Mouse (Mus musculus): ENCODE data around the gene 1700001K19Rik.

DNA sequence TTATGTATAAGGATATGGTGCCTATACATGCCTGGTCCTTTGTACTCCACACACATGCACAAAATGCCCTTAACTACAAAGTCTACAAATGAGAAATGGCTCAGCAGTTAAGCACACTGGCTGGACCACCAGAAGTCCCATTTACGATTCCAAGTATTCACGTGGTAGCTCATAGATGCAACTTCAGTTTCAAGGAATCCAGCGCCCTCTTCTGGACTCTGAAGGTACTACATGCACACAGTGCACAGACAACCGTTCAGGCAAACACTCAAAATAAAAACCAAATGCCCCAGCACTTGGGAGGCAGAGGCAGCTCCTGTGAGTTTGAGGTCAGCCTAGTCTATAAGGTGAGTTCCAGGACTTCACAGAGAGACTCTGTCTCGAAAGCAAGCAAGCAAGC, 8.2 kb downstream of the 1700001K19Rik start:
- TF ChIP-seq CTCF (IDR thresholded peaks at IDR 0.05) (peak; percentile 63), EP300 (IDR thresholded peaks at IDR 0.05) (no peak)

Data from lung, postnatal 0 days (tissue).